Mouse (Mus musculus) forebrain, embryonic 14.5 days (tissue): ENCODE data around the gene Il12rb1. TPM values are rescaled to one million over a fixed set of nuclear protein-coding genes. Genes with fewer than 3 reads are reported as not detected.
"Not testable (repeated sequence)": the region's sequence is repeated elsewhere in the genome, so short reads cannot be mapped to it uniquely, and the experiment has no call there.

Experiments used
- ATAC-seq: fragments of 200-750 bp; cut with Nextera tagmentation; 2 replicates; pipeline ENCODE4 v1.8.0; 2017; ENCODE audit warnings: mild to moderate bottlenecking, moderate library complexity
- DNase-seq: peaks from one replicate; pipeline ENCODE4 v3.0.0-alpha.2; 2015; ENCODE audit warnings: low spot score
- H3K27ac ChIP-seq: fragments of 300-500 bp; sonication (generic); 2 replicates; pipeline ENCODE4 v1.5.1; 2014; ENCODE audit warnings: low read depth, mild to moderate bottlenecking, control low read depth, low read length, moderate library complexity
- H3K27me3 ChIP-seq: fragments of 300-500 bp; sonication (generic); replicated peaks from 2 replicates; pipeline ENCODE4 v1.6.1; 2014; ENCODE audit warnings: low read length, control low read depth, mixed read lengths; ENCODE audit not compliant: control insufficient read depth, insufficient read depth
- H3K36me3 ChIP-seq: fragments of 300-500 bp; sonication (generic); 2 replicates; pipeline ENCODE4 v1.6.1; 2014; ENCODE audit warnings: low read length, control low read depth; ENCODE audit not compliant: control insufficient read depth, insufficient read depth
- H3K4me1 ChIP-seq: fragments of 300-500 bp; sonication (generic); 2 replicates; pipeline ENCODE4 v1.6.1; 2014; ENCODE audit warnings: antibody characterized with exemption, low read length, control low read depth; ENCODE audit not compliant: control insufficient read depth, insufficient read depth
- H3K4me2 ChIP-seq: fragments of 300-500 bp; sonication (generic); 2 replicates; pipeline ENCODE4 v1.6.1; 2014; ENCODE audit warnings: mild to moderate bottlenecking, control low read depth, low read length
- H3K4me3 ChIP-seq: fragments of 300-500 bp; sonication (generic); 2 replicates; pipeline ENCODE4 v1.5.1; 2014; ENCODE audit warnings: low read depth, low read length, control low read depth
- H3K9ac ChIP-seq: fragments of 300-500 bp; sonication (generic); 2 replicates; pipeline ENCODE4 v1.6.1; 2014; ENCODE audit warnings: mild to moderate bottlenecking, low read length, control low read depth, moderate library complexity
- H3K9me3 ChIP-seq: fragments of 300-500 bp; sonication (generic); replicated peaks from 2 replicates; pipeline ENCODE4 v1.6.1; 2016; ENCODE audit warnings: low read length, control low read depth, mixed read lengths; ENCODE audit not compliant: control insufficient read depth
- WGBS: fragments of 180-500 bp; shearing (Covaris S2); extraction: QIAGEN DNeasy Blood & Tissue Kit; methylation state at CpG from one replicate; pipeline ENCODE4 v1.1.7; 2014; 5-methylcytosine and 5-hydroxymethylcytosine counted together
- polyA plus RNA-seq: library from polyadenylated mRNA; unstranded; fragments of >200 nt; fragmentation: Nextera tagmentation; extraction: Ambion mirVana; gene quantifications from 2 replicates; pipeline ENCODE4 v1.2.1, GENCODE M21; 2014

Il12rb1 gene
- polyA plus RNA-seq, 1 experiment from 2014 or later: not detected

- no peaks in the 10 kb centered on the region for H3K4me1 ChIP-seq
- no peaks in the 10 kb centered on the region for H3K9me3 ChIP-seq
- WGBS: 76% methylated on average over 20 of the region's 20 CpGs
Measured at GRCm38 (mm10) chr8:70810962-70811680, 2.9 kb downstream of the Il12rb1 start.

GRCm38 (mm10) chr8:70812055-70812454 is 3.8 kb downstream of the Il12rb1 start:
- DNase-seq: no peak
- Histone ChIP-seq H3K9me3 (no peaks in the 10 kb centered on the region), H3K4me2 (no peak overlapping the region), H3K36me3 (no peaks in the 10 kb centered on the region), H3K4me1 (no peaks in the 10 kb centered on the region), H3K27ac (no peak overlapping the region), H3K27me3 (peaks cover 7% of the 10 kb centered on the region), H3K9ac (no peak overlapping the region), H3K4me3 (no peak overlapping the region)
- 47% methylated on average over 4 of the region's 4 CpGs for WGBS
- ATAC-seq: no peak

More at GRCm38 (mm10) chr8:70810962-70811680, 2.9 kb downstream of the Il12rb1 start:
- ATAC-seq: no peak
- Histone ChIP-seq H3K9ac (no peak overlapping the region), H3K27me3 (peaks cover 4% of the 10 kb centered on the region; the same call in 1 of the 2 replicates), H3K4me2 (no peak overlapping the region), H3K27ac (no peak overlapping the region), H3K36me3 (no peaks in the 10 kb centered on the region), H3K4me3 (no peak overlapping the region)
- no peak for DNase-seq

- 61% methylated on average over 4 of the region's 4 CpGs for WGBS
- no peaks in the 10 kb centered on the region for H3K9me3 ChIP-seq
Measured at GRCm38 (mm10) chr8:70812885-70813284, 4.6 kb downstream of the Il12rb1 start.

GRCm38 (mm10) chr8:70816679-70817078 is 8.4 kb downstream of the Il12rb1 start:
- 0 out of 2 replicates have a peak, but pooled peaks have one; percentile 4 for ATAC-seq
- H3K27ac ChIP-seq: no peak overlapping the region
- peak overlapping the region; percentile 23; the same call in 1 of the 2 replicates for H3K4me2 ChIP-seq
- no peak for DNase-seq
- no peaks in the 10 kb centered on the region for H3K4me1 ChIP-seq
- 0 out of 2 replicates have a peak overlapping the region, but pooled peaks have one; percentile 2 for H3K4me3 ChIP-seq
- H3K9me3 ChIP-seq: 0 out of 2 replicates have a peak, but pooled peaks cover 2% of the 10 kb centered on the region
- peaks cover 15% of the 10 kb centered on the region; the same call in 1 of the 2 replicates for H3K27me3 ChIP-seq
- no peak overlapping the region for H3K9ac ChIP-seq
- no peaks in the 10 kb centered on the region for H3K36me3 ChIP-seq
- WGBS: 5% methylated on average over 30 of the region's 30 CpGs

More at GRCm38 (mm10) chr8:70812885-70813284, 4.6 kb downstream of the Il12rb1 start:
- Histone ChIP-seq H3K4me1 (no peaks in the 10 kb centered on the region), H3K4me2 (no peak overlapping the region), H3K27ac (no peak overlapping the region), H3K36me3 (no peaks in the 10 kb centered on the region), H3K4me3 (no peak overlapping the region), H3K9ac (no peak overlapping the region), H3K27me3 (peaks cover 7% of the 10 kb centered on the region; the same call in 1 of the 2 replicates)
- DNase-seq (no peak), ATAC-seq (no peak)

GRCm38 (mm10) chr8:70820101-70820935 is 12.1 kb downstream of the Il12rb1 start:
- peak; percentile 45 for ATAC-seq
- DNase-seq: peak; percentile 58
- no peaks in the 10 kb centered on the region for H3K4me1 ChIP-seq

GRCm38 (mm10) chr8:70821399-70821962 is 13.2 kb downstream of the Il12rb1 start:
- Histone ChIP-seq H3K27me3 (peaks cover 10% of the 10 kb centered on the region; the same call in 1 of the 2 replicates), H3K36me3 (no peaks in the 10 kb centered on the region), H3K9me3 (0 out of 2 replicates have a peak, but pooled peaks cover 2% of the 10 kb centered on the region), H3K27ac (no peak overlapping the region), H3K4me3 (no peak overlapping the region), H3K9ac (no peak overlapping the region), H3K4me2 (no peak overlapping the region), H3K4me1 (no peaks in the 10 kb centered on the region)
- WGBS: 16% methylated on average over 30 of the region's 30 CpGs
- ATAC-seq: peak; percentile 28
- DNase-seq: peak; percentile 76

More at GRCm38 (mm10) chr8:70820101-70820935, 12.1 kb downstream of the Il12rb1 start:
- peaks cover 15% of the 10 kb centered on the region; the same call in 1 of the 2 replicates for H3K27me3 ChIP-seq
- 0 out of 2 replicates have a peak, but pooled peaks cover 2% of the 10 kb centered on the region for H3K9me3 ChIP-seq
- H3K9ac ChIP-seq: no peak overlapping the region
- H3K4me2 ChIP-seq: no peak overlapping the region
- WGBS: 2% methylated on average over 31 of the region's 31 CpGs
- H3K4me3 ChIP-seq: no peak overlapping the region
- no peak overlapping the region for H3K27ac ChIP-seq
- no peaks in the 10 kb centered on the region for H3K36me3 ChIP-seq

- ATAC-seq (no peak), DNase-seq (no peak)
- Histone ChIP-seq H3K4me3 (no peak overlapping the region), H3K4me2 (no peak overlapping the region), H3K27ac (no peak overlapping the region), H3K4me1 (no peaks in the 10 kb centered on the region), H3K9ac (no peak overlapping the region), H3K9me3 (0 out of 2 replicates have a peak, but pooled peaks cover 2% of the 10 kb centered on the region), H3K36me3 (no peaks in the 10 kb centered on the region), H3K27me3 (0 out of 2 replicates have a peak, but pooled peaks cover 8% of the 10 kb centered on the region)
- 54% methylated on average over 11 of the region's 11 CpGs for WGBS
Measured at GRCm38 (mm10) chr8:70821992-70822391, 13.7 kb downstream of the Il12rb1 start.

GRCm38 (mm10) chr8:70822594-70822993 is 14.3 kb downstream of the Il12rb1 start:
- not testable (repeated sequence) for DNase-seq, H3K4me2 ChIP-seq, H3K27ac ChIP-seq, H3K4me1 ChIP-seq, H3K27me3 ChIP-seq, H3K4me3 ChIP-seq, ATAC-seq, H3K36me3 ChIP-seq, H3K9ac ChIP-seq, H3K9me3 ChIP-seq
- WGBS: 90% methylated on average over 3 of the region's 3 CpGs
